Mouse (Mus musculus): ENCODE data around the gene Scd1.

GRCm38 (mm10) chr19:44407341-44408222 lies at the start of gene Scd1:
- TF ChIP-seq CTCF (conservative IDR thresholded peaks at IDR 0.05; ENCODE audit: insufficient read depth, insufficient read length, low read depth, low read length): no peak
- no peak for TF ChIP-seq POLR2A (IDR thresholded peaks at IDR 0.05; ENCODE audit: low read depth, low read length)
